Mouse (Mus musculus): ENCODE data around the gene Nsdhl.

Nsdhl gene

DNA sequence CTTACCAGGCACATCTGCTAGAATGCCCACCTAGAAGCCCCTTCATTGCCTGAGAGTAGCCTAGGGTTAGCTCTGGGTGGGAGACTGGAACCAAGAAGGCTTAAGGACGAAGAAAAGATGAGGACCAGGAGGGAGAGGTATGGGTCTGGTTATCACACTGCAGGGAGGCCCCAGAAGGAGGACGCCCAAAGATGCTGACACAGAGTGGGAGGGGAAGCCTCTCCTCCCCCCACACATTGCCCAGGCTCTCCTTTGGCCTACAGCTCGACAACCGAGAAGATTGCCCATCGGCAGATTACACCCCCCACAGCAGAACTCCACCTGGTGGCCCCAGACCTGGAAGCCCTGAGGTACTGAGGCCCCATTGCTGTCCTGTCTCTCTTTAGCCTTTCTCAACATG lies 84.8 kb downstream of the Nsdhl start:
- DNase-seq = no peak

DNA sequence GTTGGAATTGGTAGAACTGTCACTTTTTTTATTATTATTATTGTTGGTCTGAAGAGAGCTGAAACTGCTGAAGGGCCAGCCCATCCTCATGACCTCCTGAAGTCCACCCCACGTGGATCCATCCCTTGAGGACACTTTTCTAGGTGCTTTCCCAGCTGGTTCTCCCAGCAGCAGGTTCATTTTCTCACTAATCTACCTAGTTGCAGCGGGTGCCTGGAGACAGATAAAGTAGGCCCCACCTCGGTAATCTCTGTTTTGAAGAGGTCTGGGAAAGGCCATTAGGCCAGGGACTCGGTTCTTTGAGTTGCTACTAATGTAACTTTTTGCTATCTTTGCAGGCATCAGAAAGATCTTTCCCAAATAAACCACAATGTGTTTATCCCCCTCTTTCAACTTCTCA lies 87.3 kb downstream of the Nsdhl start:
- DNase-seq = no peak

DNA sequence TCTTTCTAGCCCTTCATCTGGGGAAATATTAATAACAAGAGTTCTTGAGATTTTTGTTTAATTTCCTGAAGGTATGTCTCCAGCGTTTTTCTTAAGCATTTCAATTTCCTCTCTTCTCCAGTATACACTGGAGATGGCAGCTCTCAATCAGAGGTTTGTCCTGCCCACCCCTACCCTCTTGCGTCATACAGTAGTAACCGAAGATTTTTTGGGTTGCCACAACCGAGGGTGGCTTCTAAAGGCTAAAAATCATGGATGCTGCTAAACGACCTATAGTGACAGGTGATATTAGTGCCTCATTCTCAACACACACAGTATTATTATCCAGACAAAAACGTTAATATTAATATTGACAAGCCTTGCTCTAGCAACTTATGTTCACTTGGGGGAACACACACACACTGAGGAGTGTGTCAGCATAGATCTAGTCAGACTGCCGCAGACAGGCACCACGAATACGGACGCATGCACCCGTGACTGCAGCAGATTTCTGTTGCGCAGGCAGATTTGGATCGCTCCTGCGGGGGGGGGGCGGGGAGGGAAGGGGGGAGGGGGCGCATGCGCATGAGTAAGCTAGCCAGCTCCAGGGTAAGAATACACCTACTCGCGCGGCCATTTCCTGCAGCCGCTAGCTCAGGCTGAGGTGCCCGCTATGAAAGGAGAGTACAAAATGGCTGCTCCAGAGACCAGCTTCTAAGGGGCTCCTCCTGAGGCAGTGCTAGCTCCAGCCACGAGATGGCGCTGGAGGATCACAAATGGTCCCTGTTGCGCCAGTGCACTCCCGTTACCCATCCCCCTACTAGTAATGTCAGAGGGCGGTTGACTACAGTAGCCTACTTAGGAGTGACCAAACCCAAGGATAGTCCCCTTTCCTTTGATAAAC lies 89.5 kb downstream of the Nsdhl start:
- peak; percentile 94 for DNase-seq

All from kidney, postnatal 10 days (tissue).